Mouse (Mus musculus) heart, adult 2 months (tissue): ENCODE measurements around the gene Bcas1. TPM values are rescaled to one million over a fixed set of nuclear protein-coding genes. Genes with fewer than 3 reads are reported as not detected.
A peak's percentile ranks its signal among the peaks of the same experiment; 100 is the strongest.

Source experiments
- DNase-seq, 2 experiments: peaks; one replicate each; pipeline ENCODE4 v3.0.0; 2021
- H3K27ac ChIP-seq: fragments of 200-600 bp; 2 replicates; pipeline ENCODE4 v1.8.1; 2022
- H3K27me3 ChIP-seq: fragments of 200-500 bp; 2 replicates; pipeline ENCODE4 v1.6.1; 2012; ENCODE audit warnings: mild to moderate bottlenecking, low read length, inconsistent platforms, mixed read lengths; ENCODE audit not compliant: control insufficient read depth, insufficient read depth
- H3K36me3 ChIP-seq: fragments of 200-500 bp; 2 replicates; pipeline ENCODE4 v1.6.1; 2012; ENCODE audit warnings: low read length, inconsistent platforms; ENCODE audit not compliant: control insufficient read depth, insufficient read depth
- H3K4me1 ChIP-seq: fragments of 200-500 bp; 2 replicates; pipeline ENCODE4 v1.6.1; 2011; ENCODE audit warnings: low read length; ENCODE audit not compliant: control insufficient read depth, insufficient read depth
- H3K4me3 ChIP-seq: fragments of 200-600 bp; 2 replicates; pipeline ENCODE4 v1.8.1; 2022
- H3K79me2 ChIP-seq: fragments of 200-500 bp; replicated peaks from 2 replicates; pipeline ENCODE4 v1.6.1; 2012; ENCODE audit warnings: mild to moderate bottlenecking, inconsistent platforms, low read length, moderate library complexity, mixed read lengths; ENCODE audit not compliant: control insufficient read depth, insufficient read depth
- H3K9ac ChIP-seq: fragments of 200-500 bp; 2 replicates; pipeline ENCODE4 v1.6.1; 2012; ENCODE audit warnings: low read depth, mild to moderate bottlenecking, control low read depth, inconsistent platforms, low read length, mixed read lengths
- CTCF ChIP-seq: fragments of 200-600 bp; IDR thresholded peaks from 2 replicates; pipeline ENCODE4 v1.8.1; 2022; ENCODE audit warnings: antibody characterized with exemption, mild to moderate bottlenecking, moderate library complexity
- EP300 ChIP-seq: fragments of 200-500 bp; IDR thresholded peaks from 2 replicates; pipeline ENCODE4 v1.6.1; 2011; ENCODE audit warnings: low read depth, low read length, control low read depth; ENCODE audit not compliant: insufficient read depth
- POLR2A ChIP-seq: fragments of 200-500 bp; IDR thresholded peaks from 2 replicates; pipeline ENCODE4 v1.6.1; 2011; ENCODE audit warnings: mild to moderate bottlenecking, low read depth, low read length, control low read depth; ENCODE audit not compliant: insufficient read depth
- WGBS: fragments of 180-500 bp; shearing (Covaris S2); methylation state at CpG from one replicate; pipeline ENCODE4 v1.1.7; 2018; 5-methylcytosine and 5-hydroxymethylcytosine counted together
- intact Hi-C: fragments of 180-260 bp; cut with DNase I; formaldehyde crosslinking; loops from one replicate; pipeline ENCODE4 v1.15.1; 2025
- polyA plus RNA-seq: library from polyadenylated mRNA; depleted of rRNA; stranded (reverse); fragments of >200 nt; gene quantifications from 2 replicates; pipeline ENCODE4 v1.2.3, GENCODE M21; 2012
- total RNA-seq, 2 experiments: library from RNA; stranded (reverse); gene quantifications; 2 replicates each; pipeline ENCODE4 v1.2.3; 2021

Gene Bcas1
- total and polyA plus RNA-seq, 3 experiments: 0.14 to 1.1 (median 0.26) TPM

- H3K27me3 ChIP-seq: no peaks in the 10 kb centered on the region; the same call in 1 of the 2 replicates
- intact Hi-C loops: no loop called here
- WGBS: 59% methylated on average over 4 of the region's 4 CpGs
- H3K27ac ChIP-seq: no peak overlapping the region
- no peak overlapping the region for H3K4me3 ChIP-seq
- H3K4me1 ChIP-seq: no peaks in the 10 kb centered on the region
- no peak for DNase-seq
- no peak for TF ChIP-seq CTCF
- TF ChIP-seq EP300: no peak
- TF ChIP-seq POLR2A: no peak
- H3K79me2 ChIP-seq: no peaks in the 10 kb centered on the region
- H3K36me3 ChIP-seq: no peaks in the 10 kb centered on the region
- H3K9ac ChIP-seq: no peak overlapping the region
Measured at GRCm38 (mm10) chr2:170436204-170436603, 8.6 kb upstream of the Bcas1 start.

- intact Hi-C loops: no loop called here
- no peaks in the 10 kb centered on the region for H3K36me3 ChIP-seq
Measured at GRCm38 (mm10) chr2:170432152-170432551, 4.5 kb upstream of the Bcas1 start.

GRCm38 (mm10) chr2:170428966-170429365, 1.3 kb upstream of the Bcas1 start:
- Histone ChIP-seq H3K4me3 (no peak overlapping the region), H3K4me1 (no peaks in the 10 kb centered on the region), H3K27me3 (no peaks in the 10 kb centered on the region), H3K9ac (no peak overlapping the region), H3K27ac (no peak overlapping the region), H3K36me3 (no peaks in the 10 kb centered on the region), H3K79me2 (no peaks in the 10 kb centered on the region)
- no peak for TF ChIP-seq POLR2A
- TF ChIP-seq EP300: no peak
- TF ChIP-seq CTCF: no peak
- intact Hi-C loops: no loop called here
- DNase-seq: no peak
- 59% methylated on average over 8 of the region's 8 CpGs for whole genome bisulfite sequencing

More at GRCm38 (mm10) chr2:170432152-170432551, 4.5 kb upstream of the Bcas1 start:
- Histone ChIP-seq H3K79me2 (no peaks in the 10 kb centered on the region), H3K4me1 (no peaks in the 10 kb centered on the region), H3K9ac (no peak overlapping the region), H3K27me3 (no peaks in the 10 kb centered on the region), H3K4me3 (no peak overlapping the region), H3K27ac (no peak overlapping the region)
- 67% methylated on average over 6 of the region's 6 CpGs for WGBS
- no peak for TF ChIP-seq POLR2A
- TF ChIP-seq EP300: no peak
- TF ChIP-seq CTCF: no peak
- DNase-seq: no peak

GRCm38 (mm10) chr2:170424131-170424530, 3.5 kb downstream of the Bcas1 start:
- Histone ChIP-seq H3K4me1 (no peaks in the 10 kb centered on the region), H3K9ac (no peak overlapping the region)
- WGBS: 77% methylated on average over 3 of the region's 3 CpGs

GRCm38 (mm10) chr2:170421924-170422323, 5.7 kb downstream of the Bcas1 start:
- no peak for DNase-seq
- H3K9ac ChIP-seq: no peak overlapping the region
- H3K4me3 ChIP-seq: no peak overlapping the region
- H3K27ac ChIP-seq: no peak overlapping the region
- H3K27me3 ChIP-seq: no peaks in the 10 kb centered on the region
- H3K79me2 ChIP-seq: no peaks in the 10 kb centered on the region
- no peaks in the 10 kb centered on the region for H3K36me3 ChIP-seq
- TF ChIP-seq CTCF: peak; percentile 40
- no peak for TF ChIP-seq POLR2A
- TF ChIP-seq EP300: no peak
- intact Hi-C loops: no loop called here
- no peaks in the 10 kb centered on the region for H3K4me1 ChIP-seq
- 33% methylated on average over 4 of the region's 4 CpGs for WGBS

More at GRCm38 (mm10) chr2:170424131-170424530, 3.5 kb downstream of the Bcas1 start:
- no peaks in the 10 kb centered on the region for H3K79me2 ChIP-seq
- DNase-seq: no peak
- TF ChIP-seq EP300 (no peak), CTCF (no peak), POLR2A (no peak)
- intact Hi-C loops: no loop called here
- H3K4me3 ChIP-seq: no peak overlapping the region
- H3K27ac ChIP-seq: no peak overlapping the region
- H3K27me3 ChIP-seq: no peaks in the 10 kb centered on the region
- no peaks in the 10 kb centered on the region for H3K36me3 ChIP-seq

GRCm38 (mm10) chr2:170418748-170419147, 8.9 kb downstream of the Bcas1 start:
- no peak overlapping the region for H3K9ac ChIP-seq
- H3K79me2 ChIP-seq: no peaks in the 10 kb centered on the region
- H3K36me3 ChIP-seq: no peaks in the 10 kb centered on the region
- no peaks in the 10 kb centered on the region for H3K4me1 ChIP-seq
- H3K27ac ChIP-seq: no peak overlapping the region
- 44% methylated on average over 10 of the region's 10 CpGs for WGBS
- intact Hi-C loops: no loop called here
- TF ChIP-seq CTCF (peak; percentile 24), EP300 (no peak), POLR2A (no peak)
- no peaks in the 10 kb centered on the region for H3K27me3 ChIP-seq
- no peak for DNase-seq
- H3K4me3 ChIP-seq: no peak overlapping the region
